Mouse (Mus musculus) lung, postnatal 10 days (tissue): Measurements from ENCODE around the gene Tbce.
"Not testable (repeated sequence)": the region's sequence is repeated elsewhere in the genome, so short reads cannot be mapped to it uniquely, and the experiment has no call there.

Experiments used
- DNase-seq: peaks from one replicate; pipeline ENCODE4 v3.0.0; 2021

The Tbce gene

GRCm38 (mm10) chr13:14039292-14039965 is at the start of gene Tbce:
TSS of gene Tbce (minus strand) at chr13:14039638.
- DNase-seq = peak; percentile 93

- DNase-seq = peak; percentile 21
Observed at GRCm38 (mm10) chr13:14088669-14089068, 49.2 kb upstream of the Tbce start.

- DNase-seq = no peak
Observed at GRCm38 (mm10) chr13:14075326-14075725, 35.9 kb upstream of the Tbce start.

- no peak for DNase-seq
Observed at GRCm38 (mm10) chr13:14074371-14074770, 34.9 kb upstream of the Tbce start.

- DNase-seq = no peak
Observed at GRCm38 (mm10) chr13:14069291-14069690, 29.9 kb upstream of the Tbce start.

- no peak for DNase-seq
Observed at GRCm38 (mm10) chr13:14068035-14068434, 28.6 kb upstream of the Tbce start.

GRCm38 (mm10) chr13:14065701-14066100 is 26.3 kb upstream of the Tbce start:
- DNase-seq = no peak

GRCm38 (mm10) chr13:14065028-14065380 is 25.6 kb upstream of the Tbce start:
- no peak for DNase-seq

GRCm38 (mm10) chr13:14064341-14065027 is 25.0 kb upstream of the Tbce start:
- peak; percentile 64 for DNase-seq

- no peak for DNase-seq
Observed at GRCm38 (mm10) chr13:14063942-14064271, 24.5 kb upstream of the Tbce start.

- DNase-seq = peak; percentile 98
Observed at GRCm38 (mm10) chr13:14063013-14063941, 23.8 kb upstream of the Tbce start, which contains the start of the genes Arid4b and Ggps1. TSS of gene Arid4b (plus strand) at chr13:14063232. TSS of gene Ggps1 (minus strand) at chr13:14063488.

- DNase-seq = no peak
Observed at GRCm38 (mm10) chr13:14062209-14063012, 23.0 kb upstream of the Tbce start.

GRCm38 (mm10) chr13:14059582-14059981 is 20.1 kb upstream of the Tbce start:
- no peak for DNase-seq

GRCm38 (mm10) chr13:14056801-14057200 is 17.4 kb upstream of the Tbce start:
- DNase-seq = no peak

- DNase-seq = no peak
Observed at GRCm38 (mm10) chr13:14049878-14050277, 10.4 kb upstream of the Tbce start.

GRCm38 (mm10) chr13:14044521-14044920 is 5.1 kb upstream of the Tbce start:
- DNase-seq = no peak

- DNase-seq = no peak
Observed at GRCm38 (mm10) chr13:14043851-14044250, 4.4 kb upstream of the Tbce start.

GRCm38 (mm10) chr13:14040186-14040585 is 748 bp upstream of the Tbce start:
- DNase-seq = no peak

- DNase-seq = no peak
Observed at GRCm38 (mm10) chr13:14038911-14039291, 537 bp downstream of the Tbce start.

- DNase-seq = no peak
Observed at GRCm38 (mm10) chr13:14035875-14036630, 3.4 kb downstream of the Tbce start.

GRCm38 (mm10) chr13:14035352-14035751 is 4.1 kb downstream of the Tbce start:
- DNase-seq = not testable (repeated sequence)

GRCm38 (mm10) chr13:14034073-14034348 is 5.4 kb downstream of the Tbce start:
- DNase-seq = no peak
